Mouse (Mus musculus): ENCODE data around the gene St5. TPM values are rescaled to one million over a fixed set of nuclear protein-coding genes. Genes with fewer than 3 reads are reported as not detected.

Gene St5
- polyA plus RNA-seq, 1 experiment from 2014 or later: 43.4 TPM

GRCm38 (mm10) chr7:109507572-109507971 is 195.8 kb downstream of the St5 start:
- H3K9ac ChIP-seq (replicated peaks): no peak overlapping the region
- H3K9me3 ChIP-seq: no peaks in the 10 kb centered on the region
- peak overlapping the region; percentile 18; the same call in 1 of the 2 replicates for H3K4me2 ChIP-seq
- no peaks in the 10 kb centered on the region for H3K36me3 ChIP-seq
- H3K4me1 ChIP-seq (replicated peaks): peaks cover 10% of the 10 kb centered on the region
- no peak overlapping the region for H3K27ac ChIP-seq
- no peak for ATAC-seq (ENCODE audit: insufficient number of reproducible peaks, insufficient read depth, low FRiP score, low TSS enrichment, low read depth)
- H3K27me3 ChIP-seq: no peaks in the 10 kb centered on the region
- H3K4me3 ChIP-seq (replicated peaks): no peak overlapping the region
- WGBS: 44% methylated on average over 9 of the region's 9 CpGs

GRCm38 (mm10) chr7:109507119-109507518 is 196.3 kb downstream of the St5 start:
- no peak overlapping the region for H3K4me3 ChIP-seq (replicated peaks)
- H3K9me3 ChIP-seq: no peaks in the 10 kb centered on the region
- 5% methylated on average over 8 of the region's 8 CpGs for WGBS
- peak overlapping the region; percentile 18 for H3K4me2 ChIP-seq
- no peak for ATAC-seq (ENCODE audit: insufficient number of reproducible peaks, insufficient read depth, low FRiP score, low TSS enrichment, low read depth)
- H3K27ac ChIP-seq: no peak overlapping the region
- H3K4me1 ChIP-seq (replicated peaks): peaks cover 10% of the 10 kb centered on the region
- H3K27me3 ChIP-seq: no peaks in the 10 kb centered on the region
- H3K9ac ChIP-seq (replicated peaks): peak overlapping the region; percentile 32; the same call in 1 of the 2 replicates
- no peaks in the 10 kb centered on the region for H3K36me3 ChIP-seq

DNA sequence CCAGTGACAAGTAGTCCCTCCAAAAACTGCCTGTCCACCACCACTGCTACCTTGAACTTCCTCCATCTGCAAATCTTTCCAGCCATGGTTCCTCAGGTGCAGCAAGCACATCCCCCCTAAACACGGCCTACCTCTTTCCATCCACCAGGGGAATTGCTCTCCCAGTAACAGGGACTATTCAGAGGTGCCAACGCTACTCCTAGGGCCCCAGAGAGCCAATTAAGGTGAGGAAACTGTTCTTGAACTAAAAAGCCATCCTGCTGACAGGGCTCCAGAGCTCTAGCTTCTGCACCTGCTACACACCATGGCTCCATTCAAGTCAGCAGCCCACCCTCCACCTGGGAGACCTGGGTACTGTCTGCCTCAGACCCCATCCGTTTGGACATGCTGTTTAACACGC is 205.9 kb downstream of the St5 start:
- Histone ChIP-seq H3K27ac (no peak overlapping the region), H3K9ac (replicated peaks) (no peak overlapping the region), H3K36me3 (no peaks in the 10 kb centered on the region), H3K4me3 (replicated peaks) (no peak overlapping the region), H3K9me3 (no peaks in the 10 kb centered on the region), H3K4me1 (replicated peaks) (peaks cover 10% of the 10 kb centered on the region; the same call in 1 of the 2 replicates), H3K27me3 (peaks cover 23% of the 10 kb centered on the region), H3K4me2 (no peak overlapping the region)
- ATAC-seq (ENCODE audit: insufficient number of reproducible peaks, insufficient read depth, low FRiP score, low TSS enrichment, low read depth): no peak
- 40% methylated on average over 4 of the region's 4 CpGs for WGBS

GRCm38 (mm10) chr7:109493319-109494316 is 209.8 kb downstream of the St5 start:
- 14% methylated on average over 21 of the region's 21 CpGs for WGBS
- Histone ChIP-seq H3K27ac (no peak overlapping the region), H3K9me3 (no peaks in the 10 kb centered on the region), H3K36me3 (no peaks in the 10 kb centered on the region), H3K4me2 (peak overlapping the region; percentile 48), H3K4me1 (replicated peaks) (peaks cover 10% of the 10 kb centered on the region; the same call in 1 of the 2 replicates), H3K27me3 (peaks cover 34% of the 10 kb centered on the region), H3K4me3 (replicated peaks) (peak overlapping the region; percentile 22), H3K9ac (replicated peaks) (no peak overlapping the region; the same call in 1 of the 2 replicates)
- ATAC-seq (ENCODE audit: insufficient number of reproducible peaks, insufficient read depth, low FRiP score, low TSS enrichment, low read depth): no peak

DNA sequence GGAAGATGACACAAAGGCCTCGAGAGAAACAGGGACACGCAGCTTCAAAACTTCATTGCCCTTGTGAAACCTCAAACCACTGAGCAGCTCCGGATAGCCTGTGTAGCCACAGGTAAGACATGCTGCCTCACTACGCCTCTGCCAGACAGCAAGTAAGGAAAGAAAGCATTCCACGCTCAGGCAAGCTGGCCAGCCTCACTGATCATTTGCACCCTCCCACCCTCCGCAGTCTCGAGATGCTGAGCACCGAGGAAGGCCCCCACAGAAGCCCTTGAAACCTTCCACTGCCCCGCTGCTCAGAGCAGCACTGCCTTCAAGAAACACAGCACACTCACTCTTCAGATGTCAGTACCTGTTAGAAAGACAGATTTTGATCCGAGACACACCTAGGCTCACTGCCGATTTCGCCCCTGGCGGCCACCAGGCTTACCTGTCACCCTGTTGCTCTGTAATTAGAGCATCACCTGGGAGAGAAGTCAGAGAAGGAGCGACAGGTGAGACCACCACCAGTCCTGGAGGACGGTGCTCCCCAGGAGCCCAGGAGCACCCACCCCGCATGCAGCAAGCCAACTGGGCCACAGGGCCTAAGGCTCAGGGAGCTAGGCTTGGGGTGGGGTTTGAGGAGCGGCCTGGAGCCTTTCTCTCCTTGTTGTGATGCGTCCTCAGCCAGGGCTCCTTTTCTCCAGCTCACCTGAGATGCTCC is 210.6 kb downstream of the St5 start:
- no peak for ATAC-seq (ENCODE audit: insufficient number of reproducible peaks, insufficient read depth, low FRiP score, low TSS enrichment, low read depth)
- peaks cover 34% of the 10 kb centered on the region for H3K27me3 ChIP-seq
- no peaks in the 10 kb centered on the region for H3K9me3 ChIP-seq
- H3K4me3 ChIP-seq (replicated peaks): no peak overlapping the region
- 52% methylated on average over 18 of the region's 18 CpGs for WGBS
- no peak overlapping the region for H3K27ac ChIP-seq
- H3K4me1 ChIP-seq (replicated peaks): peaks cover 10% of the 10 kb centered on the region; the same call in 1 of the 2 replicates
- H3K9ac ChIP-seq (replicated peaks): no peak overlapping the region
- H3K4me2 ChIP-seq: peak overlapping the region; percentile 48; the same call in 1 of the 2 replicates
- no peaks in the 10 kb centered on the region for H3K36me3 ChIP-seq

DNA sequence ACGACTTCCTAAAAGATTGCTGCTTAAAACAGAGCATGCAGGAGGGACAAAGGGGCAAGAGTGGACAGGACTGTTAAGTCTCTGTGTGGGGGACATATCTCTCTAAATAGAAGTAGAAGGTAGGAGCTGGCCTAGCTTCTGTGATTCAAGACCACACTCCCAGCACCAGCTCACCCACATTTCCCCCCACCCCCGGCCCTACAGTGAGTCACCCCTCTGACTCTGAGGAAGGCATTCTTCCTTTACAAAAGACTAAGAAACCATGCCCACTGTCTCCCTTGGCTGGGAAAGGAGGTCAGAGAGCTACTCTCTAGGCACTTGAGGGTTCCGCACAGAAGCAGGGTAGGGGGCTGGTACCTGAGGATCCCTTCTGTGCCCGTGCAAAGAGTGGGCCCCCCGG is 219.2 kb downstream of the St5 start:
- Histone ChIP-seq H3K4me1 (replicated peaks) (no peaks in the 10 kb centered on the region), H3K9ac (replicated peaks) (no peak overlapping the region), H3K4me3 (replicated peaks) (no peak overlapping the region), H3K27ac (no peak overlapping the region), H3K4me2 (no peak overlapping the region), H3K9me3 (no peaks in the 10 kb centered on the region), H3K36me3 (no peaks in the 10 kb centered on the region), H3K27me3 (no peaks in the 10 kb centered on the region)
- WGBS: 66% methylated on average over 5 of the region's 5 CpGs
- ATAC-seq (ENCODE audit: insufficient number of reproducible peaks, insufficient read depth, low FRiP score, low TSS enrichment, low read depth): no peak

GRCm38 (mm10) chr7:109480765-109481197 is 222.6 kb downstream of the St5 start:
- Histone ChIP-seq H3K4me2 (peak overlapping the region; percentile 16; the same call in 1 of the 2 replicates), H3K36me3 (no peaks in the 10 kb centered on the region), H3K4me3 (replicated peaks) (no peak overlapping the region), H3K9me3 (no peaks in the 10 kb centered on the region), H3K27me3 (no peaks in the 10 kb centered on the region), H3K4me1 (replicated peaks) (0 out of 2 replicates have a peak, but pooled peaks cover 5% of the 10 kb centered on the region), H3K9ac (replicated peaks) (no peak overlapping the region), H3K27ac (no peak overlapping the region)
- ATAC-seq (ENCODE audit: insufficient number of reproducible peaks, insufficient read depth, low FRiP score, low TSS enrichment, low read depth): no peak
- 35% methylated on average over 7 of the region's 7 CpGs for WGBS

DNA sequence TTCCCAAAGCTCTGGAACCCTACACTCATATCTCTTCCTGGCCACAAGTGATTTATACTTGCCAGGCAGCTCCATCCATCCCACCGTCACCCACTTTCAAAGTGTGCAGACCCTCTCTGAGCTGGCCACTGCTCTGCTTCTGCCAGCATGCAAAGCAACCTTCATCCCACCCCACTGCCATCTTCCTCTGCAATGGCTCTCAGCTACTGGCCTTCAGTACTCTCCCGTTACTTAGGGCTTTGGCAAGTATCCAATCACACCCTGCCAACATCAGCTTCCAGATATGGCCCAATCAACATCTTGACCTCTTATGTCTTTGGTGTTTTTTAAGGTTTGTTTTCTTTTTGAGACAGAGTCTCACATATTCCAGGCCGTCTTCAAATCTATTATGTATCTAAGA is 225.5 kb downstream of the St5 start:
- no peak overlapping the region for H3K4me2 ChIP-seq
- 80% methylated on average over 3 of the region's 3 CpGs for WGBS
- no peak overlapping the region for H3K4me3 ChIP-seq (replicated peaks)
- no peaks in the 10 kb centered on the region for H3K9me3 ChIP-seq
- H3K36me3 ChIP-seq: no peaks in the 10 kb centered on the region
- no peak for ATAC-seq (ENCODE audit: insufficient number of reproducible peaks, insufficient read depth, low FRiP score, low TSS enrichment, low read depth)
- no peak overlapping the region for H3K9ac ChIP-seq (replicated peaks)
- no peak overlapping the region for H3K27ac ChIP-seq
- 0 out of 2 replicates have a peak, but pooled peaks cover 5% of the 10 kb centered on the region for H3K4me1 ChIP-seq (replicated peaks)
- H3K27me3 ChIP-seq: no peaks in the 10 kb centered on the region

Small RNAs within 50 kb of the gene (microRNA-seq; reads per million reads assigned to microRNA genes)
- gene Gm47284: not detected

Other genes starting within 250 kb of the St5 start
- 0.04 TPM in 2 replicates for gene Trim66, start 195.5 kb downstream of the St5 start, polyA plus RNA-seq (2016; fragmentation: Nextera tagmentation; extraction: Ambion mirVana)
- gene Rpl27a, start 184.5 kb downstream of the St5 start, polyA plus RNA-seq (2016; fragmentation: Nextera tagmentation; extraction: Ambion mirVana): 137 and 139 TPM in 2 replicates
- 24.2 and 26.0 TPM in 2 replicates for gene Akip1, start 85 bp upstream of the St5 start, polyA plus RNA-seq (2016; fragmentation: Nextera tagmentation; extraction: Ambion mirVana)
- gene BC051019, start 20.2 kb upstream of the St5 start, polyA plus RNA-seq (2016; fragmentation: Nextera tagmentation; extraction: Ambion mirVana): 0.13 and 0.23 TPM in 2 replicates
- gene Ascl3, start 28.1 kb upstream of the St5 start, polyA plus RNA-seq (2016; fragmentation: Nextera tagmentation; extraction: Ambion mirVana): not detected in 2 replicates
- 25.8 and 28.0 TPM in 2 replicates for gene Tmem9b, start 49.3 kb upstream of the St5 start, polyA plus RNA-seq (2016; fragmentation: Nextera tagmentation; extraction: Ambion mirVana)
- gene Nrip3, start 78.4 kb upstream of the St5 start, polyA plus RNA-seq (2016; fragmentation: Nextera tagmentation; extraction: Ambion mirVana): 0.10 and 0.16 TPM in 2 replicates
- 0.81 and 1.0 TPM in 2 replicates for gene Scube2, start 162.1 kb upstream of the St5 start, polyA plus RNA-seq (2016; fragmentation: Nextera tagmentation; extraction: Ambion mirVana)

Measured in limb, embryonic 12.5 days (tissue).